Mouse (Mus musculus): ENCODE data around the gene Hoxb6.

Gene Hoxb6

GRCm38 (mm10) chr11:96349491-96350340, 57.4 kb downstream of the Hoxb6 start:
- DNase-seq (ENCODE audit: low spot score in 2 of 2) = no peak

- DNase-seq (ENCODE audit: low spot score in 2 of 2) = no peak
These were observed 58.0 kb downstream of the Hoxb6 start, which contains the start of gene Hoxb2 for GRCm38 (mm10) chr11:96350341-96350624. Gene Hoxb2 (plus strand): TSS chr11:96350525.

DNA sequence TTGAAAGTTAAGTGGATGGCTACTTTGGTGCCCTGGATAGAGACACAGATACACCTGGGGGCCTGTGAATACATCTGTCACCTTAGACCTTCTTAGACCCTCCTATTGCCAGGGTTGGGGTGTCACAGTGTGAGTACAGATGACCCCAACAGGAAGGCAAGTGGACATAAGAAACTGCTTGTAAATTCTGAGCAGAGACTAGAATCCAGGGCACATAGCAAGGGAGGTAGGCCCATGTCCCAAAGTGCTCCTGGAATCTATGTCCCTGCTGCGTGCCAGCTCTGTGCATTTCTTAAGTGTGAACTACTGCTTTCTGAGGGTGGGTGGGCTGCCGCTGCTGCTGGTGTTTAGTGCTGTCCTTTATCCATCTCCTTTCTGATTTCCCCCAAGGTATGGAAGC, 58.5 kb downstream of the Hoxb6 start:
- no peak for DNase-seq (ENCODE audit: low spot score in 2 of 2)
